Mouse (Mus musculus) ovary, postnatal 14 days (tissue): ENCODE data around the gene Fggy.

Experiments
- DNase-seq: peaks from one replicate; pipeline ENCODE4 v3.0.0; 2022; ENCODE audit warnings: low spot score

Gene Fggy

GRCm38 (mm10) chr4:95778528-95778927 is 221.2 kb downstream of the Fggy start:
- no peak for DNase-seq

GRCm38 (mm10) chr4:95784146-95784895 is 227.0 kb downstream of the Fggy start:
- no peak for DNase-seq

GRCm38 (mm10) chr4:95787609-95788008 is 230.3 kb downstream of the Fggy start:
- no peak for DNase-seq

- no peak for DNase-seq
Observed at GRCm38 (mm10) chr4:95788867-95789266, 231.6 kb downstream of the Fggy start.

GRCm38 (mm10) chr4:95791913-95792475 is 234.7 kb downstream of the Fggy start:
- DNase-seq = no peak

- no peak for DNase-seq
Observed at GRCm38 (mm10) chr4:95793647-95794328, 236.5 kb downstream of the Fggy start.

GRCm38 (mm10) chr4:95794651-95795050 is 237.3 kb downstream of the Fggy start:
- no peak for DNase-seq

- DNase-seq = no peak
Observed at GRCm38 (mm10) chr4:95795283-95795682, 238.0 kb downstream of the Fggy start.

GRCm38 (mm10) chr4:95819650-95820049 is 262.3 kb downstream of the Fggy start:
- no peak for DNase-seq

- DNase-seq = no peak
Observed at GRCm38 (mm10) chr4:95821906-95822579, 264.7 kb downstream of the Fggy start.

GRCm38 (mm10) chr4:95828164-95828563 is 270.9 kb downstream of the Fggy start:
- no peak for DNase-seq

GRCm38 (mm10) chr4:95830320-95830719 is 273.0 kb downstream of the Fggy start:
- DNase-seq = no peak

GRCm38 (mm10) chr4:95839860-95840259 is 282.6 kb downstream of the Fggy start:
- no peak for DNase-seq

GRCm38 (mm10) chr4:95840389-95841053 is 283.2 kb downstream of the Fggy start:
- no peak for DNase-seq

- no peak for DNase-seq
Observed at GRCm38 (mm10) chr4:95845981-95846617, 288.8 kb downstream of the Fggy start.

- DNase-seq = no peak
Observed at GRCm38 (mm10) chr4:95847219-95847618, 289.9 kb downstream of the Fggy start.

- DNase-seq = no peak
Observed at GRCm38 (mm10) chr4:95847664-95848063, 290.4 kb downstream of the Fggy start.

GRCm38 (mm10) chr4:95849497-95849896 is 292.2 kb downstream of the Fggy start:
- no peak for DNase-seq

- no peak for DNase-seq
Observed at GRCm38 (mm10) chr4:95850044-95850739, 292.9 kb downstream of the Fggy start.

GRCm38 (mm10) chr4:95852257-95852656 is 294.9 kb downstream of the Fggy start:
- no peak for DNase-seq

- DNase-seq = no peak
Observed at GRCm38 (mm10) chr4:95856008-95856407, 298.7 kb downstream of the Fggy start.
